Mouse (Mus musculus) mouse embryonic stem cell (cell line): Measurements from ENCODE around the gene Ntn4.
"Not testable (repeated sequence)": the region's sequence is repeated elsewhere in the genome, so short reads cannot be mapped to it uniquely, and the experiment has no call there.

Experiments
- in situ Hi-C, 2 experiments: fragments of 300-500 bp; cut with MboI; formaldehyde crosslinking; loops; 1 replicate in 1 of 2; 3 replicates in 1 of 2; pipeline ENCODE4 v1.14.3; 2019 to 2020; ENCODE audit warnings: low sequenced_read_pairs in 2 of 2, low pct_unique_long_range_greater_than_20kb in 1 of 2, mixed read lengths in 1 of 2; ENCODE audit not compliant: unreplicated experiment in 1 of 2

The Ntn4 gene

GRCm38 (mm10) chr10:93672646-93673479 lies 32.4 kb downstream of the Ntn4 start:
- in situ Hi-C loops: no loop called here

GRCm38 (mm10) chr10:93679191-93680007 lies 38.9 kb downstream of the Ntn4 start:
- in situ Hi-C loops: no loop called here

- in situ Hi-C loops: no loop called here
These were observed 40.3 kb downstream of the Ntn4 start for GRCm38 (mm10) chr10:93680680-93681377.

GRCm38 (mm10) chr10:93682185-93682747 lies 41.8 kb downstream of the Ntn4 start:
- in situ Hi-C loops: no loop called here

DNA sequence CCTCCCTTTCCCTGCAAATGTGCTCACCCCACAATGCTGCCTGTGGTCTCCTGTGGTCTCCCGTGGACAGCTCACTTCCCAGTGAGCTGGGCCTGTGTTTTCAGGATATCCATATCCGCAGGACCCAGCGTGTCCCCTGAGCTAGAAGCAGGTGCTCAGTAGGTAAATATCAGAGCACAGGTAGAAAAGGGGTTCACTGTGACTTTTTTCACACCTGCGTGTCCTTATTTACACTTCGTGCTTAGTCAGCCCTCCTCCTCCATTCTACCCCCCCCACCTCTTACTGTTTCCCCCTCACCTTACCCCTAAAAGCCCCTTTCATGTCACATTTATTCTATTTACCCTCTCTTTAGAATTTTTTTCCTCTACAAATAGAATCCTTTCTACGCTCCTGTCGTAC lies 42.7 kb downstream of the Ntn4 start:
- in situ Hi-C loops: no loop called here

DNA sequence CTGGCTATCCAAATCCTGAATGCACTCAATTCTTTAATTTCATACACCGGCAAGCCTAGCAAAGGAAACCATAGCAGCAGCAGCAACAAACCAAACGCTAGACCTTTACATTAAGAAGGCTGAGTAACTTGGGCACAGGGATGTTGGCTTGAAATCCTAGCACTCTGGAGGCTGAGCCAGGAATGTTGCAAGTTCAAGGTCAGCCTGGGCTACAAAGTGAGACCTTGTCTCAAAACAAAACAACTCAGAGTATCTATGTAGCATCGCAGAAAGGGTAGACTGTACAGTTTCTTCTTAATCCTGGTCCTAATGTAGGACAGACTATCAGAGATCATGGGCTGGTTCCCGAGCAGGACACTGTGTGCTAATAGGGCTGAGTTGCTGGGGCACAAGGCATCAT lies 43.4 kb downstream of the Ntn4 start:
- in situ Hi-C loops: no loop called here

GRCm38 (mm10) chr10:93685416-93685815 lies 44.9 kb downstream of the Ntn4 start:
- in situ Hi-C loops: not testable (repeated sequence)

DNA sequence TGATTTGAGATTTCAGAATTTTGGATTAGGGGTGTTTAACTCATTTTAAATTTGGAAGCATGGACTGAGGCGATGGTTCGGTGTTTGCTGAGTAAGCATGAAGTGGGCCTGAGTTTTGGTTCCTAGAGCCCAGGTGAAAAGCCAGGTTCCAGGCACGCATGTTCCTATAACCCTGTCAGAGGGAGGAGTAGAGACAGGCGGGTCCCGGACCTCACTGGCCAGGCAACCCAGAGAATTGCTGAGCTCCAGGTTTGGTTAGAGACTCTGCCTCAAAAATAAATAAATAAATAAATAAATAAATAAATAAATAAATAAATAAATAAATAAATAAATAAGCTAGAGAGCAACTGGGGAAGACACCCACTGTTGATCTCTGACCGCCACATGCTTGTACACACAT lies 46.1 kb downstream of the Ntn4 start:
- in situ Hi-C loops: no loop called here

- in situ Hi-C loops: no loop called here
These were observed 47.3 kb downstream of the Ntn4 start for GRCm38 (mm10) chr10:93687781-93688180.

DNA sequence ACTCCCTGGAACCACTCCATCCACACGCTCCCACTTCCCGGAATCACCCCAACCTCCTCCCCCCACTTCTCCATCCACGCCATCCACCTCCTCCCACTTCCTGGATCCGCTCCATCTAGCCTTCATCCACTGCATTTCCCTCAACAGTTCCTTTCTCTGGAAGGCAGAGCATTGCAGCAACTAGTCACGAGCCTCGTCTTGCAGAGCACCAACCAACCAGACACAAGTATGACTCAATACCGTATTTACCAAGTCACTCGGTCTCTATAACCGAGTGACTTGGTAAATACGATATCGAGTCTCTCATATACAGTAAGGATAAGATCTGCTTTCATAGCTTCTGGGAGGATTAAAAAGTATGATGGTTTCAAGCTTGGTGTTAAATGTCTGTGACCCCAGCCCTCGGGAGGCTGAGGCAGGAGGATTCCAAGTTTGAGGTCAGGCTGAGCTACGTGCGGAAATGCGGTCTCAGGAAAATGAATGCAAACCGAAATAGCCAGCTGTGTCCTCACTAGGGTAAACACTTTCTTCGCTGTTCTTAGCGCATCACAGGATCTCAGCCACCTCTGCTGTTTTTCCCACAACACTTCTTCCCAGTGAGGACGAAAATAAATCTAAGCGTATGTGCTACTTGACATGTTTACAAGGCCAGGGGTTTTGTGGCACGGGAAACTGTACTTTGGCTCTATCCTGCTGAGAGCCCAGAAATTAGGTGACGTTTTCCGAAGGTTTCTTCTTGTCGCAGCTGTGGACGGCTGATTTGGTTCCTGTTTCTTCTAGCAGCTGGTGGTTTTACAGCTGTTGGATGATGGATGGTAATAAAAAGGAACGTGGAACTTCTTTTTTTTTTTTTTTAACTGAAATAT lies 48.1 kb downstream of the Ntn4 start:
- in situ Hi-C loops: no loop called here

GRCm38 (mm10) chr10:93691344-93691743 lies 50.9 kb downstream of the Ntn4 start:
- in situ Hi-C loops: no loop called here

GRCm38 (mm10) chr10:93695043-93695791 lies 54.7 kb downstream of the Ntn4 start:
- in situ Hi-C loops: no loop called here

DNA sequence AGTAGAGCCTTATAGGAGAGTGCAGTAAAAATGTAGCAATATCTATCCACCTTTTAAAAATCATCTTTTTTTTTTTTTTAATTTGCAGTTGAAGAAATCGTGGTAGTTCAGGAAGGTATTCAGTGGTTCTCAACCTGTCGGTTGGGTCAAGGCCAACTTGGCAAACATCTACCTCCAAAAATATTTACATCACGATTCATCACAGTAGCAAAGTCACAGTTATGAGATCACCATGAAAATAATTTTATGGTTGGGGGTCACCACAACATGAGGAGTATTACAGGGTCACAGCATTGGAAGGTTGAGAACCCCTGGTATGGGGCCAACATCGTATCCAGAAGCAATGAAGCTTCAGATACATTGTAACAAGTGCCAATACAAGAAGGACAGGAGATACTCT lies 55.5 kb downstream of the Ntn4 start:
- in situ Hi-C loops: no loop called here

GRCm38 (mm10) chr10:93697866-93698483 lies 57.5 kb downstream of the Ntn4 start:
- in situ Hi-C loops: no loop called here

- in situ Hi-C loops: no loop called here
These were observed 59.4 kb downstream of the Ntn4 start for GRCm38 (mm10) chr10:93699689-93700478.
